Mouse (Mus musculus): Measurements from ENCODE around the gene Tm9sf4. TPM values are rescaled to one million over a fixed set of nuclear protein-coding genes. Genes with fewer than 3 reads are reported as not detected.

Tm9sf4 gene
- 75.4 TPM for polyA plus RNA-seq (2014; fragmentation: Illumina TruSeq; extraction: RNeasy Lipid Tissue Mini Kit (QIAGEN cat#74804); ENCODE audit: low read depth, low replicate concordance)

DNA sequence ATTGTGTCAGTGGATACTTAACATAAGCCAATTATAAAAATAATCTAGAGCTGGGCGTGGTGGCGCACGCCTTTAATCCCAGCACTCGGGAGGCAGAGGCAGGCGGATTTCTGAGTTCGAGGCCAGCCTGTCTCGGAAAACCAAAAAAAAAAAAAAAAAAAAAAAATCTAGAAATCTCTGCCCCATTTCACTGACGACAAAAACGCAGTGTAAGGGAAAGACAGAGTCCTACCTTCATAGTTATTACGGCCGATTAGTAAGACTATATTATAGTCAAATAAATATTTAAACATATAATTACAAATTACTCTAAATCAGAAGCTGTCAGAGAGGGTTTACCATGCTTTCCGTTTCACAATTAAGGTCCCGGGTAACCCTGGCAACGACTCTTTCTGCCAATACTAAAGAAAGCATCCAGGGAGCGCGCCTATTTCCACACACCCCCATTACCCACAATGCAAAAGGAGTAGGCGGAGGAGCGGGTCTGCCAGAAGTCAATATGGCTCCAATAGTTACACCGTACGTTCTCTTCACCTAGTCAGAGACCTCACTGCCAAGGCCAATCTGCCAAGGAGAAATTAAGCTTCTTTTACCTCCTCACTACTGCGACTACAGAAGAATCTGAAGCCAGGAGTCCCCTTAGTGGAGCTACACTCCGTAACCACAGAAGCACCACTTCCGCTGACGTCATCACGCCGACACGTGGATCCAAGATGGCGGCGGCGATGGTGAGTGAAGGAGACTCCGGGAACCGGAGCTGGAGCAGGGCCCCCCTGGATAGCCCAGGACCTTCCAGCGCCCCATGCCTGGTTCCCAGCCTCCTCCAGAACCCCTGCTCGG is at the start of gene Tm9sf4:
Gene Tm9sf4 (plus strand): TSS at position 460 of the 840 bp plus-strand sequence.

DNA sequence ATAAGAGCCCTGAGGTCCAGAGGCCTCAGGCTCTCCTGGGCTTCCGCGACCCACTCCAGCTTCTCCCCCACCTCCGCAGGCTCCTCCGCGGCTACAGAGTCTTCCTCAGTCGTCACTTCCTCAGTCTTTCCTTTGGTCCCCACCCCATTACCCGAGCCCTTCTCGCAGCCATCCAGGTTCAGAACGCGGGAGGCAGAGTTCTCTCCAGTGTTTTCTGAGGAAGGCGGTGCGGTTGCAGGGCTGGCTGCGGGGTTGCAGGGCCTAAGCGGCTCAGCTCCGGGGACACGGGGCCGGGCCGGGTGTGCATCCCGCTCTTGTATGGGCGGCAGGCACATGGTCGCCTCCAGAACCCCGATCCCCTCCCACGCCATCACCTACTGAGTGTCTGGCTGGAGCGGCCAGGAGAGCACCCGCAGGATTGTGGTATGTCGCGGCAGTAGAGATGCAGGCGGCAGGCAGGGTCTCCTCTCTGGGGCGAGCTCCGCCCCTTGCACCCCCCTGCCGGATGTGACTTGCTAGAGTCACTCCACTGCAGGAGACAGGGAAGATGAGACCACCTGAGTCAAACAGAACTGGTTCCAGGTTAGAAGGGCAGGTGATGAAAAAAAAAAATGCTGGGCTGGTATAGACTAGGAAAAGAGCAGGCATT is 64.0 kb downstream of the Tm9sf4 start, which contains the start of gene Tspyl3:
Gene Tspyl3 (minus strand): TSS at position 496 of the 649 bp plus-strand sequence.

DNA sequence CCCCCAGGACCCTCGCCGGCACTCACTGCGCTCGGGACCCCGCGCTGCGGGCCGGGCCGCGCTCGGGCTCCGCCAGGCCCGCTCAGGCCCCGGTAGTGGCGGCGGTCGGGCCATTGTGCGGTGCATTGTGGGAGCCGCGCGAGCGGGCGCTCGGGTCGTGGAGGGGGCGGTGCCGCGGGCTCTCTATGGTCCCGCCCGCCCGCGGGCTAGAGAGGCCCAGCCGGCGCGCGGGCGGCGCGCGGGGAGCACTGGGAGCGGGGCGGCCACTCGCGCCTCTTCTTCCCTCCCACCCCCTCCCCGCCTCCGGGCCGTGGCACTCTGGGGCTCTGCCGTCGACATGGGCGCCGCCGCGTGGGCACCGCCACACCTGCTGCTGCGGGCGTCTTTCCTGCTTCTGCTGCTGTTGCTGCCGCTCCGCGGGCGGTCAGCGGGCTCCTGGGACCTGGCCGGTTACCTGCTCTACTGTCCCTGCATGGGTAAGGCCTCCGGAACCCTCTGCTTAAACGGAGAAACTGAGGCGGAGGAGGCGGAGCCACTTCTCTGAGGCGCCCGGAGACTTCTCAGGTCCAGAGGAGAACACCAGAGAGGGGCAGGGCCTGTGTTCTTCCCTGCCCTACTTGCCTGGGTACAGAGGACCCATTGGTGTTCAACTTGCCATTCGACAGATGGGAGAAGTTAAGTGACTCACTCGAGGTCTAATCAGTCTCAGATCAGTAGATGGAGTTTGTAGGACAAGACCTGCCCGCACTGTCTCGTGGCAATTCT is 80.3 kb downstream of the Tm9sf4 start, which contains the start of the genes Plagl2 and Pofut1:
Gene Plagl2 (minus strand): TSS at position 177 of the 765 bp plus-strand sequence.
Gene Pofut1 (plus strand): TSS at position 284 of the 765 bp plus-strand sequence.

Other genes with a start within 250 kb of the Tm9sf4 start
- not detected for gene Mylk2, start 250.0 kb upstream of the Tm9sf4 start, polyA plus RNA-seq (2014; fragmentation: Illumina TruSeq; extraction: RNeasy Lipid Tissue Mini Kit (QIAGEN cat#74804); ENCODE audit: low read depth, low replicate concordance)
- gene Foxs1, start 228.1 kb upstream of the Tm9sf4 start, polyA plus RNA-seq (2014; fragmentation: Illumina TruSeq; extraction: RNeasy Lipid Tissue Mini Kit (QIAGEN cat#74804); ENCODE audit: low read depth, low replicate concordance): not detected
- not detected for gene Dusp15, start 209.6 kb upstream of the Tm9sf4 start, polyA plus RNA-seq (2014; fragmentation: Illumina TruSeq; extraction: RNeasy Lipid Tissue Mini Kit (QIAGEN cat#74804); ENCODE audit: low read depth, low replicate concordance)
- not detected for gene Ttll9, start 198.8 kb upstream of the Tm9sf4 start, polyA plus RNA-seq (2014; fragmentation: Illumina TruSeq; extraction: RNeasy Lipid Tissue Mini Kit (QIAGEN cat#74804); ENCODE audit: low read depth, low replicate concordance)
- 38.5 TPM for gene Pdrg1, start 145.9 kb upstream of the Tm9sf4 start, polyA plus RNA-seq (2014; fragmentation: Illumina TruSeq; extraction: RNeasy Lipid Tissue Mini Kit (QIAGEN cat#74804); ENCODE audit: low read depth, low replicate concordance)
- gene Xkr7, start 129.5 kb upstream of the Tm9sf4 start, polyA plus RNA-seq (2014; fragmentation: Illumina TruSeq; extraction: RNeasy Lipid Tissue Mini Kit (QIAGEN cat#74804); ENCODE audit: low read depth, low replicate concordance): not detected
- gene Ccm2l, start 95.3 kb upstream of the Tm9sf4 start, polyA plus RNA-seq (2014; fragmentation: Illumina TruSeq; extraction: RNeasy Lipid Tissue Mini Kit (QIAGEN cat#74804); ENCODE audit: low read depth, low replicate concordance): 0.91 TPM
- gene Hck, start 52.8 kb upstream of the Tm9sf4 start, polyA plus RNA-seq (2014; fragmentation: Illumina TruSeq; extraction: RNeasy Lipid Tissue Mini Kit (QIAGEN cat#74804); ENCODE audit: low read depth, low replicate concordance): 0.41 TPM
- 1.6 TPM for gene Tspyl3, start 64.1 kb downstream of the Tm9sf4 start, polyA plus RNA-seq (2014; fragmentation: Illumina TruSeq; extraction: RNeasy Lipid Tissue Mini Kit (QIAGEN cat#74804); ENCODE audit: low read depth, low replicate concordance)
- 25.4 TPM for gene Plagl2, start 80.1 kb downstream of the Tm9sf4 start, polyA plus RNA-seq (2014; fragmentation: Illumina TruSeq; extraction: RNeasy Lipid Tissue Mini Kit (QIAGEN cat#74804); ENCODE audit: low read depth, low replicate concordance)
- 20.4 TPM for gene Pofut1, start 80.2 kb downstream of the Tm9sf4 start, polyA plus RNA-seq (2014; fragmentation: Illumina TruSeq; extraction: RNeasy Lipid Tissue Mini Kit (QIAGEN cat#74804); ENCODE audit: low read depth, low replicate concordance)
- 24.2 TPM for gene Kif3b, start 130.1 kb downstream of the Tm9sf4 start, polyA plus RNA-seq (2014; fragmentation: Illumina TruSeq; extraction: RNeasy Lipid Tissue Mini Kit (QIAGEN cat#74804); ENCODE audit: low read depth, low replicate concordance)
- gene Asxl1, start 184.5 kb downstream of the Tm9sf4 start, polyA plus RNA-seq (2014; fragmentation: Illumina TruSeq; extraction: RNeasy Lipid Tissue Mini Kit (QIAGEN cat#74804); ENCODE audit: low read depth, low replicate concordance): 26.2 TPM

Data from sigmoid colon, adult 10 weeks (tissue).